Mouse (Mus musculus): ENCODE measurements around the gene Lrrc3. TPM values are rescaled to one million over a fixed set of nuclear protein-coding genes. Genes with fewer than 3 reads are reported as not detected.
"Not testable (repeated sequence)": the region's sequence is repeated elsewhere in the genome, so short reads cannot be mapped to it uniquely, and the experiment has no call there.

The Lrrc3 gene
- 1 to 10 TPM; 4.2 to 5.7 TPM for total RNA-seq (2021)
- long read RNA-seq, experiment 1 = 0 reads
- long read RNA-seq, experiment 2, full-length matches to known transcripts = 1 of 1 reads
- long read RNA-seq, experiment 2, partial matches to known transcripts = 0 of 1 reads
- long read RNA-seq, experiment 2, other reads (novel, unspliced or antisense) = 0 of 1 reads

- DNase-seq = peak; percentile 67 to 80
Observed at GRCm38 (mm10) chr10:77902211-77902893, at the start of gene Lrrc3. TSS of gene Lrrc3 (minus strand) at chr10:77902536.

- DNase-seq = not testable (repeated sequence)
Observed at GRCm38 (mm10) chr10:77950468-77950867, 48.1 kb upstream of the Lrrc3 start.

GRCm38 (mm10) chr10:77939685-77940084 is 37.3 kb upstream of the Lrrc3 start:
- DNase-seq = peak in 1 of 2 experiments; percentile 16

DNA sequence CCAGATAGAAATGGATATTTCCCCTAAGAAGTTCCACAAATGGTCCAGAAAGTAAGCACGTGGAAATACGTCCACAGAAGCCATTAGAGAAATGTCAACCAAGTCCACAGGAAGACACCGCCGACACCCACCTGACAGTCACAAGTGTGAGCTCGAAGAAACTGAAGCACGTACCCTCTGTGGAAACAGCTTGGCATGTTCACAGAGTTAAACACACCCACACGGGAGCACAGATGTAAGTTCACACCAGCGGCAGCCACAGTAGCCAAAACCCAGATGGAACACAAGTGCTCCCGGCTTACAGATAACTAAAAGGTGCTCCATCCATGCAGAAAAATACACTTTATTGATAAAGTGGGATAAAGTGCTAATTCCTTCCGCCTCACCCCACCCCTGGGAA is 25.0 kb upstream of the Lrrc3 start:
- no peak for DNase-seq

DNA sequence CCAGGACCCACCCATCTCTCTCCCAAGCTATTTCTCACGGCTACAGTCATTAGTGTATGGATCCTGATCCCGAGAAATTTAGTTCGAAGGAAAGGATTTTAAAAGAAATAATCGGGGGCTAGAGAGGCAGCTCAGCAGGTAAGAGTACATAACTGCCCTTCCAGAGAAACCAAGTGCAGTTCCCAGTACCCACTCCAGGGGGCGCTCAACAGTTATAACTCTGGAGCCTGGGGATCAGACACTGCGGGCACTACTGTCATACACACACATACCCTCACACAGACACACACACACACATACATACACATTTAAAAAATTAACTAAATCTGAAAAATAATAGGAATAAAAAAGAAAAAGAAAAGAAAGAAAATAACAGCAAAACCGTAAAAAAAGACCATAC is 23.8 kb upstream of the Lrrc3 start:
- DNase-seq = peak; percentile 57 to 75

DNA sequence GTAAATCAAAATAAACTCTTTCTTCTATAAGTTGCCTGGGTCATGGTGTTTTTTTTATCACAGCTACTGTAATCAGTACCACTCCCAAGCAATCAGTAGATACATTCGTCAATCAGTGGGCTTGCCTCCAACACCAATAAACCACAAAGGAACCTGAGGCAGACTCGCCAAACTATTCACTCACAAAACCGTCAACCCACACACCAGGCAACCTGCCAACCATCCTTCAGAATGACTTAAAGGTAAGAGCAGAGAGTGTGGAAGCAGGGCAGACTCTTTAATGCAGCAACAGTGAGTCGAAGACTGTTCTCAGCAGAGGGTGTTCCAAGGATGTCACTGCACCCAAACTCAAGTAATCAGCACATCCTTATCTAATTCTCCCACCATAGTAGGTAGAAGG is 20.3 kb upstream of the Lrrc3 start:
- DNase-seq = no peak

DNA sequence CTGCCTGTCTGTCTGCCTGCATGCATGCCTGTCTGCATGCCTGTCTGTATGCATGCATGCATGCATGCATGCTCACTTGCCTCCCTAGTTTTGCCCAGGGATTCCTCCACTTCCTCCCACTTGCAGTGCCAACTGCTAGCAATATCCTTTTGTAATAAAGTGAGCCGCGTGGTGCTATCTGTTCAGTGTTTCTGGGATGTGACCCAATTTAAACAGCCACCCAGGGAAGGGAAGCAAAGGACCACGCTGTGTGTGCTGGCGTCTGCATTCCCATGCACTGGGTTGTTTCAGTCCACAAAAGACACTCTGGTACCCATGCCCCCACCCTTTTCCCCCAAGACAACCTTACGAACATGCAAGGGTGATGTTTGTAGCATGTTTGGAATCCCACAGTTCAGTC is 18.7 kb upstream of the Lrrc3 start:
- DNase-seq = no peak

DNA sequence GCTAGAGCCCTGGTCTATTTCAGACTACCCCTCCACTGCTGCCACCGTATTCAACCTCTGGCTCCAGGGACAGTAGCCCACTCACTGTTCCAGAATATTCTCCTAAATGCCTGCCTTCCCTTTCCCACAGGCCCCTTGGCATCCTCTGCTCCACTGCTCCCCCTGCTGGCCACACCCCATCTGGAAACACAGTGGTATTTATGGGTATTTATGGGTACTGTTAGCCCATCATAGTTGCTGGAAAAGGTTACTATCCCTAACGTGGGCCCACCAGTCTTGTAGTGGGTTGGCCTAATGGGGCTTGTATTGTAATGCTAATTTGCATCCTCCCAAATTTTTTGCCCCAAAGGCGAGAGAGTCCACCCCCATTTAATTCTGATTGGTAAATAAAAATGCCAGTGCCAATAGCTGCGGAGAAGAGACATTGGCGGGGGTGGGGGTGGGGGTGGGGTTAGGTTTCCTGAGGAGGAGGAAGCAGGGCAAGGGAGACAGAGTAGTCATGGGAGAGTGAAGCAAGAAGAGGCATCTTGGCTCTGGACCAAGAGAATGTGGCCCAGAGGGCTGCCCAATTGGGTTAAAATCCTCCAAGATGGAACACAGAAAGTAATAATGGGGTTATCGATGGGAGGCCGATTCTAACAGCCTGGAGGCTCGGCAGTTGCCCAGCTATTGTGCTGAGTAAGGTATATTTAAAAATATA is 14.4 kb upstream of the Lrrc3 start:
- DNase-seq = peak; percentile 76 to 85

GRCm38 (mm10) chr10:77913292-77913691 is 11.0 kb upstream of the Lrrc3 start:
- no peak for DNase-seq

DNA sequence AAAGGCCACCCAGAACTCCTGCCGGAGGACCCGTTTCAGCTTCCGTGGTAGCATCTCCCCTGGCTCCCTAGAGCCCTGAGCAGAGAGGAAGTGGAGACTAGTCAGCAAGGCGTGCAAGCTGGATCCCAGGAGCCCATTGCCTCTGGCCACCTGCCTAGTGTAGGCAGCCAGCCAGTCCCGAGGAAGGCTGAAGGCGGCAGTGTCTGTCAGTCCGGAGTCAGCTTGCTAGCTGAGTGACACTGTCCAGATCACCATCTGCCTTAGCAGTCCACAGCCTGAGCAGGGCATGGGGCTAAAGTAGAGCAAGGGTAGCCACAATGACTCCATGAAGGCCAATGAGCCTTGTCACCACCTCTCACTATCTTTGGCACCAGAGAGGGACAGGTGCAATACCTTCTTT is 10.3 kb upstream of the Lrrc3 start:
- DNase-seq = peak; percentile 26 to 61

DNA sequence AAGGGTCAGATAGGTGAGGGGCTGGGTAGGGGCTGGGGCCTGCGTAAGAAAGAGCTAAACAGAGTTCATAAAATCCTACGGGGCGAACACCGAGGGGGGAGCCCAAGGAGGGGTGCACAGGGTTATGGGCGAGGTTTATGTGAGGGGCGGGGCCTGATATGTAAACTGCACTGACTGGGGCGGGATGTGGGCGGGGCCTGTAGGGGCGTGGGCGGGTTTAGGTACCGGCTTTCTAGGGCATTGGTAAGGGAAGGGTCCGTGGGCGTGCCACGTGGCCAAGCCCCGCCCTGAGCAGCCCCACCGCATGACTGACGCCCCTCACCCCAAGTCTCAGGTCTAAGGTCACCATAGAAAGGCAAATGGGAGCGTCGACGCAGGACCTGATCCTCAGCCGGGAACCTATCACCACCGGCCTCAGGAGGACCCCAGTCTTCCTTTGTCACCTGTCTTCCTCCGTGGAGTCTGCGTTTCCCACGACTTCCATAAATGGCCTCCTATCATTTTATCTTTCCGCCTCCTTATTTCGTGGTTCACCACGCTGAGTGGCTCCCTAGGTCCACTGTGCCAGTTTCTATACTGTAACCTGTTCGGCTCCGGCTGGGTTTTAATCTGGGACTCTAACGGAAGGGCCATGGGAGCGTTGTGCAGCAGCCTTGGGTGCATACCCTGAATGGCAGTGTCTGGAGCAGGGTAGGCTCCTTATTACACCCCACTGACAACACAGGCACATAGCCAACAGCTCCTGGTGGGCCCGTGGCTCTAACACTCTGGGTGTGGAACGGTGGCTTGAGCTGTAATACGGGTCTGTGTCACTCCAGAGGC is 769 bp upstream of the Lrrc3 start:
- DNase-seq = peak; percentile 12 to 48

GRCm38 (mm10) chr10:77901871-77902210 is 495 bp downstream of the Lrrc3 start:
- peak in 1 of 2 experiments; percentile 12 for DNase-seq

- no peak for DNase-seq
Observed at GRCm38 (mm10) chr10:77900903-77901818, 1.2 kb downstream of the Lrrc3 start.

DNA sequence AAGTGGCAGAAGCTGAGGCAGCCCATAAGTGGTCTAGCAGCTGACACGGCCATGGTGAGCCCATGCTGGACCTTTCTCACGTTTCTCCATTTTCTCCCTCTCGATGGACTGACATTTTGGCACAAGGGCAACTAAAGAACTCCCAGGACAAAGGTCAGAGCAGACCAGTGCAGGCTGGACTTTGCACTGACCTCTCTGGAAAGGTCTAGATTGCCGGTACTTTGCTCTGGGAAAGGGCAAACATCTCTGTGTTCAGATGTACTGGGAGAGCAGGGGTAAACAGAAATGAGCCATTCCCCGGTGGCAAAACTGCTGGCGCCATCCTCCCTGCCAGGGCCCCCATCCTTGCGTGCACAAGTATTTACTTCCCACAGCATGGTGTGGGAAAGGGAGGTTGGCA is 2.2 kb downstream of the Lrrc3 start:
- no peak for DNase-seq

- DNase-seq = no peak
Observed at GRCm38 (mm10) chr10:77895562-77895961, 6.8 kb downstream of the Lrrc3 start.

DNA sequence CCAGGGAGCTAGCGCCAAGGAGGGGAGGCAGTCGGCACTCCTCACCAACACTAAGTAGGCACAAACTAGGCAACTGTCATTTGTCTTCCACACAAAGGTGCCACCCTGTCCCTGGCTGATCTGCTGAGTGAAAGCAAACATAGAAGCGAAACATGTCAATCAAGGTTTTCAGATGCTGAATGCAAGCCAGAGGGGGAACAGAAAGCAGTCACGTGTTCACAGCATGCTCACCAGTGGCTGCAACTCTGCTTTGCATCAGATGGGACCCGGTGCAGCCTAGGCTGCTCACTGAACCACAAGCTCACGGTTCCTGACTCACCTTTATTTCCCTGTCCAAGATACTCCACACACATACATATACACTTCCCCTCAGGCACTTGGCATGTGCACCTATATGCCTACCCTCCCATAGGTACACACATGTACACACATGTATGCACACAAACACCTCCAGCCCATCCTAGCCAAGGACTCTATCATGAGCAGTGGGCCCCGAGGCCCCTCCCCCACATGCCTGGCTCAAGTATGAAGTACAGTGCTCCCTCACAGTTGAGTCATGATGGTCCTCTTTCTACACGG is 11.3 kb downstream of the Lrrc3 start:
- no peak for DNase-seq

GRCm38 (mm10) chr10:77886007-77886747 is 16.2 kb downstream of the Lrrc3 start:
- DNase-seq = no peak

DNA sequence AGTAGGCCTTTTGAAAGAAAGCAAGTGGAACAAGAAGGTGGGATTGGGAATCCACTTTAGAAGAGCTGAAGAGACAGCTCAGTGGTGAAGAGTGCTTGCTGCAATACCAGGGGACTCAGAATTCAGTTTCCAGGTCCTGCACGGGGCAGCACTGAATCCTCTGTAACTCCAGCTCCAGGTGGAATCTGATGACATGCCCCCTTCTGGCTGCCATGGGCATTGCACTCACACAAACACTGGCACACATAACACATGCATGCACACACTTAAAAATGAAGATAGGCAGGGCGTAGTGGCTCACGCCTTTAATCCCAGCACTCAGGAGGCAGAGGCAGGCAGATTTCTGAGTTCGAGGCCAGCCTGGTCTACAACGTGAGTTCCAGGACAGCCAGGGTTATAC is 19.8 kb downstream of the Lrrc3 start:
- DNase-seq = no peak

DNA sequence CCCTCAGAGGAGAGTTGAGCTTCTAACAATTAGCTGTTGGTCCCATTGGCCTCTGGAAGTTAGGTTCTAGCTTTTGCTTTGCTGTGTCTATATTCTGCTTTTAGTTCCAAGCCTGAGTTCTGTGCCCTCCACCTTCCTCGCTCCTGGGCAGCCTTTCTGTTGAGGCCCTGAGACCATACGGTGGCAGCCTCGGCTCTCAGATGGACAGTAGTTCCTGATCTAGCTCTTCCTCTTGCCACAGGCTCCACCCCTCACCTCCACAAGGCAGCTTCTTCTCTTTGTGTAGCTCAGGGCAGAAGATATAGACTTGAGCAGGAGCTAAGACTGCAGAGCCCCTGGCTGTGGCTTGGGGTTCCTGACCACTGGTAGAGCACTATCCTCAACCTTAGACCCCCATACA is 22.0 kb downstream of the Lrrc3 start:
- no peak for DNase-seq

- DNase-seq = peak; percentile 55 to 67
Observed at GRCm38 (mm10) chr10:77878985-77879384, 23.4 kb downstream of the Lrrc3 start.
